Mouse (Mus musculus) hindbrain, embryonic 11.5 days (tissue): ENCODE data around the gene Lsp1. TPM values are rescaled to one million over a fixed set of nuclear protein-coding genes. Genes with fewer than 3 reads are reported as not detected.

ENCODE experiments used
- ATAC-seq: fragments of 200-750 bp; cut with Nextera tagmentation; 2 replicates; pipeline ENCODE4 v1.8.0; 2017; ENCODE audit warnings: mild to moderate bottlenecking, moderate TSS enrichment, moderate library complexity; ENCODE audit not compliant: low FRiP score
- DNase-seq: peaks from one replicate; pipeline ENCODE4 v3.0.0-alpha.2; 2015; ENCODE audit warnings: low spot score
- H3K27ac ChIP-seq: fragments of 300-500 bp; sonication (generic); 2 replicates; pipeline ENCODE4 v1.5.1; 2014; ENCODE audit warnings: mild to moderate bottlenecking, low read depth, low read length
- H3K27me3 ChIP-seq: fragments of 300-500 bp; sonication (generic); 2 replicates; pipeline ENCODE4 v1.6.1; 2014; ENCODE audit warnings: mild to moderate bottlenecking, low read length, moderate library complexity, mixed read lengths; ENCODE audit not compliant: control insufficient read depth, insufficient read depth
- H3K36me3 ChIP-seq: fragments of 300-500 bp; sonication (generic); 2 replicates; pipeline ENCODE4 v1.6.1; 2014; ENCODE audit warnings: mild to moderate bottlenecking, low read length, moderate library complexity, mixed read lengths; ENCODE audit not compliant: control insufficient read depth, insufficient read depth
- H3K4me1 ChIP-seq: fragments of 300-500 bp; sonication (generic); replicated peaks from 2 replicates; pipeline ENCODE4 v1.6.1; 2014; ENCODE audit warnings: low read length, mixed read lengths; ENCODE audit not compliant: control insufficient read depth, insufficient read depth
- H3K4me2 ChIP-seq: fragments of 300-500 bp; sonication (generic); replicated peaks from 2 replicates; pipeline ENCODE4 v1.6.1; 2014; ENCODE audit warnings: mild to moderate bottlenecking, low read depth, low read length
- H3K4me3 ChIP-seq: fragments of 300-500 bp; sonication (generic); 2 replicates; pipeline ENCODE4 v1.5.1; 2014; ENCODE audit warnings: low read depth, low read length
- H3K9ac ChIP-seq: fragments of 300-500 bp; sonication (generic); 2 replicates; pipeline ENCODE4 v1.6.1; 2014; ENCODE audit warnings: low read depth, low read length
- H3K9me3 ChIP-seq: fragments of 300-500 bp; sonication (generic); 2 replicates; pipeline ENCODE4 v1.6.1; 2016; ENCODE audit warnings: low read length; ENCODE audit not compliant: control insufficient read depth
- WGBS: fragments of 180-500 bp; shearing (Covaris S2); extraction: QIAGEN DNeasy Blood & Tissue Kit; methylation state at CpG from one replicate; pipeline ENCODE4 v1.1.7; 2014; 5-methylcytosine and 5-hydroxymethylcytosine counted together
- polyA plus RNA-seq: library from polyadenylated mRNA; unstranded; fragments of >200 nt; fragmentation: Nextera tagmentation; extraction: Ambion mirVana; gene quantifications from 2 replicates; pipeline ENCODE4 v1.2.1, GENCODE M21; 2014

Lsp1 gene
- polyA plus RNA-seq, 1 experiment from 2014 or later: 16.1 TPM

DNA sequence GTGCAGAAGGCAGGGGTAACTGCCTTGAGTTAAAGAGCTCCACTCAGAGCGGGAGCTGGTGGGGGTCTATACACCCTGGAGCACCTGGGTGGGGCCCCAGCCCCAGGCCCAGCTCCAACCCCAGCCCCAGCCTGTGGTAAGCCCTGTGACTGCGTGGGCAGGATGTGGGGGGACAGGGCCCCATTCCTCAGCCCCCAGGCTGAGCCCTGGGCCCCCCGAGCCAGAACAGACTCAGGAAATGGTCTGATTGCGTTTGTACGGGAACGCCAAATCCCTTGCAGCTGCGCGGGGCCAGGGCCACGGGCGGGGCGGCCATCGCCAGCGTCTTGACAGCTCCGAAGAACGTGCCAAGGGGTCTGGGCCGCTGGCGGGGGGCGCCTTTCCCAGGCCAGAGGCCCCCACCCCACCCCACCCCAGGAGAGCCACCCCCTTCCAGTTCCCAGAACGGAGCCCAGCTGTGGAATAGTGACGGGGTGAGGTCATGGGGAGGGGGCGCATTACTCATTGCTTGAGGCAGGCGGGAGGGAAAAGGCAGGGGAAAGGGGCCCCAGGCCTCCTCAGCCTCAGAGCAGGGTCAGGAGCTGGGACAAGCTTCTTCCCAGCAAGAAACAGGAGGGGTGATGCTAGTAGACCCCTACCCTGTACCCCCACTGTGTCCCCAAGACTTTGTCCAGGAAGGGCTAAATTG is 21.1 kb downstream of the Lsp1 start:
- WGBS: 2% methylated on average over 22 of the region's 22 CpGs
- H3K4me3 ChIP-seq: peak overlapping the region; percentile 16; the same call in 1 of the 2 replicates
- H3K4me2 ChIP-seq: peak overlapping the region; percentile 63
- H3K36me3 ChIP-seq: no peaks in the 10 kb centered on the region
- ATAC-seq (peak; percentile 62), DNase-seq (peak; percentile 67)
- peaks cover 11% of the 10 kb centered on the region; the same call in 1 of the 2 replicates for H3K4me1 ChIP-seq
- H3K9ac ChIP-seq: peak overlapping the region; percentile 79
- peak overlapping the region; percentile 75 for H3K27ac ChIP-seq
- H3K27me3 ChIP-seq: no peaks in the 10 kb centered on the region
- no peaks in the 10 kb centered on the region for H3K9me3 ChIP-seq

- Histone ChIP-seq H3K9me3 (no peaks in the 10 kb centered on the region), H3K4me1 (peaks cover 15% of the 10 kb centered on the region; the same call in 1 of the 2 replicates), H3K4me3 (no peak overlapping the region), H3K27me3 (no peaks in the 10 kb centered on the region), H3K36me3 (no peaks in the 10 kb centered on the region), H3K9ac (peak overlapping the region; percentile 79), H3K27ac (peak overlapping the region; percentile 75), H3K4me2 (peak overlapping the region; percentile 63; the same call in 1 of the 2 replicates)
- 23% methylated on average over 6 of the region's 6 CpGs for WGBS
- ATAC-seq (peak; percentile 33), DNase-seq (peak; percentile 53)
Observed at GRCm38 (mm10) chr7:142482256-142482609, 21.6 kb downstream of the Lsp1 start.

- ATAC-seq: no peak
- no peak overlapping the region for H3K27ac ChIP-seq
- WGBS: 55% methylated on average over 11 of the region's 11 CpGs
- no peaks in the 10 kb centered on the region for H3K36me3 ChIP-seq
- H3K9me3 ChIP-seq: no peaks in the 10 kb centered on the region
- no peak for DNase-seq
- no peak overlapping the region for H3K9ac ChIP-seq
- no peaks in the 10 kb centered on the region for H3K27me3 ChIP-seq
- no peak overlapping the region for H3K4me3 ChIP-seq
- H3K4me2 ChIP-seq: no peak overlapping the region
- peaks cover 19% of the 10 kb centered on the region; the same call in 1 of the 2 replicates for H3K4me1 ChIP-seq
Observed at GRCm38 (mm10) chr7:142483136-142483535, 22.5 kb downstream of the Lsp1 start.

GRCm38 (mm10) chr7:142484780-142485179 is 24.2 kb downstream of the Lsp1 start:
- WGBS: 80% methylated on average over 8 of the region's 12 CpGs
- H3K9ac ChIP-seq: no peak overlapping the region
- H3K4me2 ChIP-seq: no peak overlapping the region
- no peak for DNase-seq
- H3K36me3 ChIP-seq: no peaks in the 10 kb centered on the region
- no peak for ATAC-seq
- H3K4me1 ChIP-seq: peaks cover 19% of the 10 kb centered on the region; the same call in 1 of the 2 replicates
- H3K4me3 ChIP-seq: no peak overlapping the region
- no peaks in the 10 kb centered on the region for H3K27me3 ChIP-seq
- H3K9me3 ChIP-seq: no peaks in the 10 kb centered on the region
- H3K27ac ChIP-seq: no peak overlapping the region

DNA sequence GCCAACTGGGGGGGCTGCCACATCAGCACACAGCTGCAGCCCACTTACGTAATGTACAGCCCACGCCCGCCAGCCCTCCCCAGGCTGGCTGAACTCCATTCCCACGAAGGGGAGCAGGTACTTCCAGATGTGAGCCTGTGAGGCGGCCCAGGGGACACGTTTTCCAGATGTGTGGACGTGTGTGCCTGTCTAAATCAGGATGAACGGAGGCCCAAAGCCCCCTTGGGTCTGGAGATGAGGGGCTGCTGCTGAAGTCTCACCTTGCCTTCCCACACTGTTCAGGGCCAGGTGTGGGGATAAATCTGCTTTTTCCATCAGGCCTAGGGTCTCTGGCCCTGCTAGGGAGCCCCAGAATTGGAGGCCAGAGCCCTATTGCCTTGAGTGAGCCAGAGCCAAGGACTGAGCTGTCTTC is 26.1 kb downstream of the Lsp1 start:
- ATAC-seq (no peak), DNase-seq (no peak)
- Histone ChIP-seq H3K4me2 (no peak overlapping the region), H3K9me3 (no peaks in the 10 kb centered on the region), H3K4me3 (no peak overlapping the region), H3K4me1 (peaks cover 16% of the 10 kb centered on the region; the same call in 1 of the 2 replicates), H3K27me3 (no peaks in the 10 kb centered on the region), H3K36me3 (no peaks in the 10 kb centered on the region), H3K9ac (peak overlapping the region; percentile 35), H3K27ac (no peak overlapping the region; the same call in 1 of the 2 replicates)
- 69% methylated on average over 8 of the region's 8 CpGs for WGBS

DNA sequence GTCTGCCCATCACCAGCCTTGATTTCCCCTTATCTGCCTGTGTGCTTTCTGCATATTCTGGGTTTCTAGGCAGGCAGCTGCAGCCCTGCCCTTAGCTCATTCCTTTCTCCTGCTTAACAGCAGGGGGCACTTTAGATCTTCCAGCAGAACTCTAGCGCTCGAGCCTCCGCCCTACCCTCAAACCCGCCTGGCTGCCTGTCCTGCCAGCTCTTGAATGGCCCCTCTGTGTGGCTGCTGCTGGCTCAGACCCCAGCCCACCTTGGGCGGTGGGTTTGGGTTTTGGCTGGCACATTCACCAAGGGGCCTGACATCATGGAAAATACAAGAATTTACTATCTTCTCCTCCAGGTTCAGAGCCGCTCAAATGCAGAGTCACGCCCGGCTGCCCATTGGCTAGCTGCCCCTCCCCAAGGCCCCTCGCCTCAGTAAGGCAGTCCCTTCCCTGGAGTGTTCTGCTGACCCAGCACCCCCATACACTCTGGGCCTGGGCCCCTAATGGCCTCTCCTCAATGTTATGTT is 26.8 kb downstream of the Lsp1 start:
- DNase-seq (peak; percentile 77), ATAC-seq (peak; percentile 55)
- no peaks in the 10 kb centered on the region for H3K27me3 ChIP-seq
- H3K9ac ChIP-seq: peak overlapping the region; percentile 35; the same call in 1 of the 2 replicates
- H3K4me2 ChIP-seq: no peak overlapping the region
- H3K9me3 ChIP-seq: no peaks in the 10 kb centered on the region
- 22% methylated on average over 9 of the region's 9 CpGs for WGBS
- no peak overlapping the region; the same call in 1 of the 2 replicates for H3K27ac ChIP-seq
- H3K36me3 ChIP-seq: no peaks in the 10 kb centered on the region
- H3K4me3 ChIP-seq: no peak overlapping the region
- H3K4me1 ChIP-seq: peaks cover 13% of the 10 kb centered on the region; the same call in 1 of the 2 replicates

- no peak for ATAC-seq
Observed at GRCm38 (mm10) chr7:142488053-142488452, 27.4 kb downstream of the Lsp1 start.

GRCm38 (mm10) chr7:142493535-142493934 is 32.9 kb downstream of the Lsp1 start:
- WGBS: 72% methylated on average over 8 of the region's 8 CpGs

More at GRCm38 (mm10) chr7:142488053-142488452, 27.4 kb downstream of the Lsp1 start:
- Histone ChIP-seq H3K36me3 (no peaks in the 10 kb centered on the region), H3K27ac (no peak overlapping the region), H3K27me3 (no peaks in the 10 kb centered on the region), H3K9ac (no peak overlapping the region), H3K4me1 (peaks cover 11% of the 10 kb centered on the region; the same call in 1 of the 2 replicates), H3K4me3 (no peak overlapping the region), H3K4me2 (no peak overlapping the region), H3K9me3 (no peaks in the 10 kb centered on the region)
- no peak for DNase-seq
- 82% methylated on average over 3 of the region's 3 CpGs for WGBS

DNA sequence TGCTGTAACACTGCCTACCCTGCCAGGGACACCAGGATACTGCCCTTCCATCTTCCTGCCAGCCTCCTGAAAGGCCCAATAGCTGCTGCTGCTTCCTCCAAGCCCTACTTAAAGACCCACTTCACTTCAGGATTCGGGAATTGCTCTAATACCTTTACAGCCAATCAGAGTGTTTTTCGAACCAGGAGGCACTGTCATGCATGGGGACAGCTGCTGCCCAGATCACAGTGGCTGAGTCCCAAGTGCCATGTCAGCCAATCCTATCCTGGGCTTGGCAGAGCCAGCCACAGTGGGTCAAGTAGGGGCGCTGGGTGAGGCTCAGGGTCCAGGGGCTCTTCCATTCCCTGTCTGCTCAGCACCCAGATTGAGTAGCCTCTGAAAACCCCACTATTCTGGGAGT is 35.5 kb downstream of the Lsp1 start:
- no peak for DNase-seq
- H3K27me3 ChIP-seq: no peaks in the 10 kb centered on the region
- H3K4me1 ChIP-seq: no peaks in the 10 kb centered on the region
- H3K36me3 ChIP-seq: no peaks in the 10 kb centered on the region
- H3K9ac ChIP-seq: no peak overlapping the region
- no peak overlapping the region for H3K4me2 ChIP-seq
- H3K27ac ChIP-seq: no peak overlapping the region
- WGBS: 81% methylated on average over 3 of the region's 3 CpGs
- no peak for ATAC-seq
- no peaks in the 10 kb centered on the region for H3K9me3 ChIP-seq
- no peak overlapping the region for H3K4me3 ChIP-seq

More at GRCm38 (mm10) chr7:142493535-142493934, 32.9 kb downstream of the Lsp1 start:
- DNase-seq (no peak), ATAC-seq (no peak)
- no peaks in the 10 kb centered on the region for H3K27me3 ChIP-seq
- no peaks in the 10 kb centered on the region for H3K4me1 ChIP-seq
- no peaks in the 10 kb centered on the region for H3K9me3 ChIP-seq
- H3K9ac ChIP-seq: no peak overlapping the region
- no peak overlapping the region for H3K4me3 ChIP-seq
- H3K36me3 ChIP-seq: no peaks in the 10 kb centered on the region
- H3K4me2 ChIP-seq: no peak overlapping the region
- no peak overlapping the region for H3K27ac ChIP-seq
